Mouse (Mus musculus): ENCODE measurements around the gene Ptpn14. TPM values are rescaled to one million over a fixed set of nuclear protein-coding genes. Genes with fewer than 3 reads are reported as not detected.

Gene Ptpn14
- polyA plus RNA-seq, 1 experiment from 2014 or later: 0.92 TPM

GRCm38 (mm10) chr1:189752245-189752644 is 24.2 kb downstream of the Ptpn14 start:
- Histone ChIP-seq H3K4me2 (ENCODE audit: low read depth, low read length) (no peak overlapping the region), H3K9ac (replicated peaks; ENCODE audit: low read depth, low read length) (no peak overlapping the region), H3K27ac (ENCODE audit: low read depth, low read length) (no peak overlapping the region), H3K36me3 (ENCODE audit: control insufficient read depth, insufficient read depth, low read length) (no peaks in the 10 kb centered on the region), H3K9me3 (ENCODE audit: control insufficient read depth, low read length) (no peaks in the 10 kb centered on the region), H3K27me3 (ENCODE audit: control insufficient read depth, insufficient read depth, low read length) (no peaks in the 10 kb centered on the region), H3K4me3 (ENCODE audit: low read depth, low read length) (no peak overlapping the region), H3K4me1 (ENCODE audit: control insufficient read depth, insufficient read depth, low read length) (0 out of 2 replicates have a peak, but pooled peaks cover 5% of the 10 kb centered on the region)
- no peak for ATAC-seq (ENCODE audit: low read depth)
- 79% methylated on average over 6 of the region's 6 CpGs for whole genome bisulfite sequencing

- Histone ChIP-seq H3K4me1 (ENCODE audit: control insufficient read depth, insufficient read depth, low read length) (0 out of 2 replicates have a peak, but pooled peaks cover 6% of the 10 kb centered on the region), H3K27me3 (ENCODE audit: control insufficient read depth, insufficient read depth, low read length) (no peaks in the 10 kb centered on the region), H3K4me2 (ENCODE audit: low read depth, low read length) (no peak overlapping the region), H3K27ac (ENCODE audit: low read depth, low read length) (no peak overlapping the region), H3K9me3 (ENCODE audit: control insufficient read depth, low read length) (no peaks in the 10 kb centered on the region), H3K9ac (replicated peaks; ENCODE audit: low read depth, low read length) (no peak overlapping the region), H3K36me3 (ENCODE audit: control insufficient read depth, insufficient read depth, low read length) (no peaks in the 10 kb centered on the region), H3K4me3 (ENCODE audit: low read depth, low read length) (no peak overlapping the region)
- ATAC-seq (ENCODE audit: low read depth): no peak
- 58% methylated on average over 8 of the region's 8 CpGs for WGBS
Measured at GRCm38 (mm10) chr1:189755072-189755471, 27.0 kb downstream of the Ptpn14 start.

GRCm38 (mm10) chr1:189756306-189757053 is 28.4 kb downstream of the Ptpn14 start:
- H3K4me1 ChIP-seq (ENCODE audit: control insufficient read depth, insufficient read depth, low read length): 0 out of 2 replicates have a peak, but pooled peaks cover 6% of the 10 kb centered on the region
- ATAC-seq (ENCODE audit: low read depth): no peak
- no peak overlapping the region; the same call in 1 of the 2 replicates for H3K4me2 ChIP-seq (ENCODE audit: low read depth, low read length)
- no peak overlapping the region for H3K9ac ChIP-seq (replicated peaks; ENCODE audit: low read depth, low read length)
- WGBS: 30% methylated on average over 19 of the region's 19 CpGs
- no peak overlapping the region for H3K27ac ChIP-seq (ENCODE audit: low read depth, low read length)
- H3K27me3 ChIP-seq (ENCODE audit: control insufficient read depth, insufficient read depth, low read length): no peaks in the 10 kb centered on the region
- H3K36me3 ChIP-seq (ENCODE audit: control insufficient read depth, insufficient read depth, low read length): no peaks in the 10 kb centered on the region
- H3K9me3 ChIP-seq (ENCODE audit: control insufficient read depth, low read length): no peaks in the 10 kb centered on the region
- no peak overlapping the region for H3K4me3 ChIP-seq (ENCODE audit: low read depth, low read length)

GRCm38 (mm10) chr1:189757054-189757408 is 29.0 kb downstream of the Ptpn14 start:
- H3K9me3 ChIP-seq (ENCODE audit: control insufficient read depth, low read length): no peaks in the 10 kb centered on the region
- no peak overlapping the region for H3K4me3 ChIP-seq (ENCODE audit: low read depth, low read length)
- H3K36me3 ChIP-seq (ENCODE audit: control insufficient read depth, insufficient read depth, low read length): no peaks in the 10 kb centered on the region
- 0 out of 2 replicates have a peak, but pooled peaks cover 6% of the 10 kb centered on the region for H3K4me1 ChIP-seq (ENCODE audit: control insufficient read depth, insufficient read depth, low read length)
- WGBS: 18% methylated on average over 7 of the region's 7 CpGs
- H3K4me2 ChIP-seq (ENCODE audit: low read depth, low read length): no peak overlapping the region; the same call in 1 of the 2 replicates
- ATAC-seq (ENCODE audit: low read depth): no peak
- H3K27ac ChIP-seq (ENCODE audit: low read depth, low read length): no peak overlapping the region
- H3K27me3 ChIP-seq (ENCODE audit: control insufficient read depth, insufficient read depth, low read length): no peaks in the 10 kb centered on the region
- H3K9ac ChIP-seq (replicated peaks; ENCODE audit: low read depth, low read length): no peak overlapping the region

GRCm38 (mm10) chr1:189761581-189762021 is 33.5 kb downstream of the Ptpn14 start:
- Histone ChIP-seq H3K9ac (replicated peaks; ENCODE audit: low read depth, low read length) (no peak overlapping the region), H3K4me3 (ENCODE audit: low read depth, low read length) (no peak overlapping the region), H3K36me3 (ENCODE audit: control insufficient read depth, insufficient read depth, low read length) (no peaks in the 10 kb centered on the region), H3K4me1 (ENCODE audit: control insufficient read depth, insufficient read depth, low read length) (0 out of 2 replicates have a peak, but pooled peaks cover 6% of the 10 kb centered on the region), H3K4me2 (ENCODE audit: low read depth, low read length) (no peak overlapping the region), H3K27ac (ENCODE audit: low read depth, low read length) (no peak overlapping the region), H3K9me3 (ENCODE audit: control insufficient read depth, low read length) (no peaks in the 10 kb centered on the region), H3K27me3 (ENCODE audit: control insufficient read depth, insufficient read depth, low read length) (no peaks in the 10 kb centered on the region)
- WGBS: 5% methylated on average over 6 of the region's 6 CpGs
- ATAC-seq (ENCODE audit: low read depth): no peak

GRCm38 (mm10) chr1:189764258-189764657 is 36.2 kb downstream of the Ptpn14 start:
- Histone ChIP-seq H3K4me2 (ENCODE audit: low read depth, low read length) (no peak overlapping the region), H3K4me3 (ENCODE audit: low read depth, low read length) (no peak overlapping the region), H3K9ac (replicated peaks; ENCODE audit: low read depth, low read length) (no peak overlapping the region), H3K36me3 (ENCODE audit: control insufficient read depth, insufficient read depth, low read length) (no peaks in the 10 kb centered on the region), H3K9me3 (ENCODE audit: control insufficient read depth, low read length) (no peaks in the 10 kb centered on the region), H3K27ac (ENCODE audit: low read depth, low read length) (no peak overlapping the region), H3K4me1 (ENCODE audit: control insufficient read depth, insufficient read depth, low read length) (no peaks in the 10 kb centered on the region), H3K27me3 (ENCODE audit: control insufficient read depth, insufficient read depth, low read length) (no peaks in the 10 kb centered on the region)
- no peak for ATAC-seq (ENCODE audit: low read depth)
- WGBS: 80% methylated on average over 5 of the region's 5 CpGs

- no peak for ATAC-seq (ENCODE audit: low read depth)
- 57% methylated on average over 10 of the region's 10 CpGs for WGBS
- no peaks in the 10 kb centered on the region for H3K9me3 ChIP-seq (ENCODE audit: control insufficient read depth, low read length)
- H3K4me2 ChIP-seq (ENCODE audit: low read depth, low read length): no peak overlapping the region
- H3K4me3 ChIP-seq (ENCODE audit: low read depth, low read length): no peak overlapping the region
- H3K4me1 ChIP-seq (ENCODE audit: control insufficient read depth, insufficient read depth, low read length): no peaks in the 10 kb centered on the region
- no peak overlapping the region for H3K9ac ChIP-seq (replicated peaks; ENCODE audit: low read depth, low read length)
- H3K36me3 ChIP-seq (ENCODE audit: control insufficient read depth, insufficient read depth, low read length): no peaks in the 10 kb centered on the region
- H3K27me3 ChIP-seq (ENCODE audit: control insufficient read depth, insufficient read depth, low read length): no peaks in the 10 kb centered on the region
- no peak overlapping the region for H3K27ac ChIP-seq (ENCODE audit: low read depth, low read length)
Measured at GRCm38 (mm10) chr1:189767164-189767563, 39.1 kb downstream of the Ptpn14 start.

GRCm38 (mm10) chr1:189767910-189768309 is 39.8 kb downstream of the Ptpn14 start:
- H3K27ac ChIP-seq (ENCODE audit: low read depth, low read length): no peak overlapping the region
- no peak overlapping the region for H3K4me2 ChIP-seq (ENCODE audit: low read depth, low read length)
- no peaks in the 10 kb centered on the region for H3K4me1 ChIP-seq (ENCODE audit: control insufficient read depth, insufficient read depth, low read length)
- no peaks in the 10 kb centered on the region for H3K9me3 ChIP-seq (ENCODE audit: control insufficient read depth, low read length)
- H3K9ac ChIP-seq (replicated peaks; ENCODE audit: low read depth, low read length): no peak overlapping the region
- H3K27me3 ChIP-seq (ENCODE audit: control insufficient read depth, insufficient read depth, low read length): no peaks in the 10 kb centered on the region
- no peak overlapping the region for H3K4me3 ChIP-seq (ENCODE audit: low read depth, low read length)
- no peaks in the 10 kb centered on the region for H3K36me3 ChIP-seq (ENCODE audit: control insufficient read depth, insufficient read depth, low read length)
- no peak for ATAC-seq (ENCODE audit: low read depth)
- 64% methylated on average over 9 of the region's 9 CpGs for WGBS

GRCm38 (mm10) chr1:189770516-189770915 is 42.4 kb downstream of the Ptpn14 start:
- Histone ChIP-seq H3K9ac (replicated peaks; ENCODE audit: low read depth, low read length) (no peak overlapping the region), H3K27ac (ENCODE audit: low read depth, low read length) (no peak overlapping the region), H3K36me3 (ENCODE audit: control insufficient read depth, insufficient read depth, low read length) (no peaks in the 10 kb centered on the region), H3K4me3 (ENCODE audit: low read depth, low read length) (no peak overlapping the region), H3K9me3 (ENCODE audit: control insufficient read depth, low read length) (no peaks in the 10 kb centered on the region), H3K27me3 (ENCODE audit: control insufficient read depth, insufficient read depth, low read length) (no peaks in the 10 kb centered on the region), H3K4me1 (ENCODE audit: control insufficient read depth, insufficient read depth, low read length) (no peaks in the 10 kb centered on the region), H3K4me2 (ENCODE audit: low read depth, low read length) (no peak overlapping the region)
- WGBS: 87% methylated on average over 3 of the region's 3 CpGs
- no peak for ATAC-seq (ENCODE audit: low read depth)
